Mouse (Mus musculus) heart, embryonic 16.5 days (tissue): Measurements from ENCODE around the gene Gucd1. TPM values are rescaled to one million over a fixed set of nuclear protein-coding genes. Genes with fewer than 3 reads are reported as not detected.
"Not testable (repeated sequence)": the region's sequence is repeated elsewhere in the genome, so short reads cannot be mapped to it uniquely, and the experiment has no call there.

ENCODE experiments used
- ATAC-seq: fragments of 200-750 bp; cut with Nextera tagmentation; replicated peaks from 2 replicates; pipeline ENCODE4 v1.8.0; 2017; ENCODE audit warnings: moderate number of reproducible peaks; ENCODE audit not compliant: insufficient read depth, low FRiP score; ENCODE audit errors: extremely low read depth
- H3K27ac ChIP-seq: fragments of 300-500 bp; sonication (generic); 2 replicates; pipeline ENCODE4 v1.5.1; 2014; ENCODE audit warnings: mild to moderate bottlenecking, low read length, control low read depth, moderate library complexity
- H3K27me3 ChIP-seq: fragments of 300-500 bp; sonication (generic); 2 replicates; pipeline ENCODE4 v1.6.1; 2014; ENCODE audit warnings: low read length, mixed read lengths; ENCODE audit not compliant: control insufficient read depth, insufficient read depth
- H3K36me3 ChIP-seq: fragments of 300-500 bp; sonication (generic); 2 replicates; pipeline ENCODE4 v1.6.1; 2014; ENCODE audit not compliant: control insufficient read depth, insufficient read depth
- H3K4me1 ChIP-seq: fragments of 300-500 bp; sonication (generic); 2 replicates; pipeline ENCODE4 v1.6.1; 2014; ENCODE audit warnings: low read length, mixed read lengths; ENCODE audit not compliant: control insufficient read depth, insufficient read depth
- H3K4me2 ChIP-seq: fragments of 300-500 bp; sonication (generic); 2 replicates; pipeline ENCODE4 v1.6.1; 2014; ENCODE audit warnings: low read depth, mild to moderate bottlenecking, control low read depth, low read length
- H3K4me3 ChIP-seq: fragments of 300-500 bp; sonication (generic); 2 replicates; pipeline ENCODE4 v1.5.1; 2014; ENCODE audit warnings: mild to moderate bottlenecking, control low read depth, low read length
- H3K9ac ChIP-seq: fragments of 300-500 bp; sonication (generic); 2 replicates; pipeline ENCODE4 v1.6.1; 2014; ENCODE audit warnings: low read length, control low read depth
- H3K9me3 ChIP-seq: fragments of 300-500 bp; sonication (generic); replicated peaks from 2 replicates; pipeline ENCODE4 v1.6.1; 2016; ENCODE audit warnings: low read length; ENCODE audit not compliant: control insufficient read depth
- WGBS: fragments of 180-500 bp; shearing (Covaris S2); extraction: QIAGEN DNeasy Blood & Tissue Kit; methylation state at CpG from one replicate; pipeline ENCODE4 v1.1.7; 2014; 5-methylcytosine and 5-hydroxymethylcytosine counted together
- polyA plus RNA-seq: library from polyadenylated mRNA; unstranded; fragments of >200 nt; fragmentation: Nextera tagmentation; extraction: Ambion mirVana; gene quantifications from 2 replicates; pipeline ENCODE4 v1.2.1, GENCODE M21; 2015

Gucd1 gene
- polyA plus RNA-seq, 1 experiment from 2014 or later = 26.9 TPM

DNA sequence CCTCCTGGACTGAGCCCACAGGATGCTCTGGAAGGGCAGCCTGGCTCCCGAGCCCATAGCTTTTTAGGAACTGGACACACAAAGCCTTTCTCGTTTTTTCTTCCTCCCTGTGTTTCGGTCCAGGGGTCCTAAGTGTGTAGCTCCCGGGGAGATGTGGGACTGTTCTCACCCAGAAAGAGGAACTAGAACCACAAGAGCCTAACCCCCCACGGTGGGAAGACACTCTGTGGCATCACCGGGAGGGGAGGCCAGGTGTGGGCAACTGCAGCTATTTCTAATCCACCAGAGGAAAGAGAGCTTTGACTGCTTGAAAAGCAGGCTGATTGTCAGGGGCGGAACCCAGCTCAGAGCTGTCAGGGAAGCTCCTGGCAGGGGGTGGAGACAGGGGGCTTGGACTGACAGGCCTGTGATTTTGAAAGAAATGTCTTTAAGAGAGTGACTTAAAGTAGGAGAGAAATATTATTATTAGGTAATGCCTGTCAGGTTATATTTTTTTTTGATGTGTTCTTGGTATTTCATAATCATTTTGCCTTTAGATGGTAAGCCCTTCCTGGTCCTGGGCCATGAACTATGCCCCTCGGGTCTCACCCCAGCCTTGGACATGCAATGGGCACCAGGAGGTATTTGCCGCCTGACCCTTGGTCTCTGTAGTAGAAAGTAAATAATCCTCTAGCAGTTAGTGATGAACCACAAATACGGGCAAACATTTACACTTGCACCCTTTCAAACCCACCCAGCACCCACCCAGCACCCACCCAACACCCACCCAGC, 106.2 kb downstream of the Gucd1 start:
- H3K36me3 ChIP-seq, H3K9me3 ChIP-seq, H3K9ac ChIP-seq, H3K4me2 ChIP-seq, H3K4me3 ChIP-seq, H3K27ac ChIP-seq, H3K27me3 ChIP-seq, ATAC-seq: not testable (repeated sequence)
- H3K4me1 ChIP-seq = peaks cover 18% of the 10 kb centered on the region
- WGBS = 46% methylated on average over 9 of the region's 10 CpGs

DNA sequence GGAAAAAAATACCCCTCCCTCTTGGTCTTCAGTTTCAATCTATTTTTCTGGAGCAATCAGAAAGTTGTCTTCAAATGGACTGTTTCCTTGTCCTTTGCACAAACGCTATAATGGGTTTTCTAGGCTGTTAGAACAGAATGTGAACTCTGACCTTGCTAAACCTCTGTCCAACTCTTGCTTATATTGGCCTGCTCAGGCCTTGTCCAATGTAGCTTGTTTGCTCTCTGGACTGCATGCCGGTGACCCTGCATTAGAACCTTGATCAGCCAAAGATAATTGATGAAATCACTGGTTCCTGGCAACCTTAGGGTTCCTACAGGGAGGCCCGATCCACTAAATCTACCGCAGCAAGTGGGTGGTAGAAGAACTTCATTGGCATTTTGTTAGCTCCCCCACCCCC, 110.0 kb downstream of the Gucd1 start:
- Histone ChIP-seq H3K4me1 (peaks cover 20% of the 10 kb centered on the region), H3K27me3 (no peaks in the 10 kb centered on the region)
- 89% methylated on average over 4 of the region's 4 CpGs for WGBS

GRCm38 (mm10) chr10:75406755-75407154, 111.0 kb downstream of the Gucd1 start:
- Histone ChIP-seq H3K4me2 (peak overlapping the region; percentile 47), H3K4me3 (0 out of 2 replicates have a peak overlapping the region, but pooled peaks have one; percentile 9), H3K4me1 (peaks cover 14% of the 10 kb centered on the region), H3K27ac (no peak overlapping the region), H3K9ac (no peak overlapping the region), H3K36me3 (no peaks in the 10 kb centered on the region), H3K9me3 (no peaks in the 10 kb centered on the region), H3K27me3 (no peaks in the 10 kb centered on the region)
- WGBS = 35% methylated on average over 13 of the region's 13 CpGs
- peak; percentile 79 for ATAC-seq

More for the DNA sequence above, 110.0 kb downstream of the Gucd1 start:
- H3K4me3 ChIP-seq = no peak overlapping the region
- no peaks in the 10 kb centered on the region for H3K9me3 ChIP-seq
- ATAC-seq = no peak
- H3K9ac ChIP-seq = no peak overlapping the region
- H3K4me2 ChIP-seq = no peak overlapping the region
- no peaks in the 10 kb centered on the region for H3K36me3 ChIP-seq
- H3K27ac ChIP-seq = no peak overlapping the region

GRCm38 (mm10) chr10:75405916-75406315, 111.9 kb downstream of the Gucd1 start:
- Histone ChIP-seq H3K36me3 (no peaks in the 10 kb centered on the region), H3K4me1 (peaks cover 11% of the 10 kb centered on the region), H3K4me3 (no peak overlapping the region), H3K27me3 (no peaks in the 10 kb centered on the region), H3K27ac (no peak overlapping the region), H3K9me3 (no peaks in the 10 kb centered on the region), H3K9ac (no peak overlapping the region), H3K4me2 (no peak overlapping the region)
- ATAC-seq = no peak
- 59% methylated on average over 8 of the region's 8 CpGs for WGBS

GRCm38 (mm10) chr10:75400958-75401357, 116.8 kb downstream of the Gucd1 start, which contains the start of gene Upb1:
Upb1 (plus strand) TSS chr10:75401115.
- no peak within 1 kb of the TSS for H3K4me3 ChIP-seq
- H3K9me3 ChIP-seq = no peaks in the 10 kb centered on the region
- no peak within 1 kb of the TSS for H3K9ac ChIP-seq
- 73% methylated on average over 4 of the region's 4 CpGs for WGBS
- no peaks in the 10 kb centered on the region for H3K36me3 ChIP-seq
- H3K27ac ChIP-seq = no peak within 1 kb of the TSS
- no peak for ATAC-seq
- peaks cover under 1% of the 10 kb centered on the region; the same call in 1 of the 2 replicates for H3K4me1 ChIP-seq
- H3K27me3 ChIP-seq = no peaks in the 10 kb centered on the region
- H3K4me2 ChIP-seq = no peak within 1 kb of the TSS

DNA sequence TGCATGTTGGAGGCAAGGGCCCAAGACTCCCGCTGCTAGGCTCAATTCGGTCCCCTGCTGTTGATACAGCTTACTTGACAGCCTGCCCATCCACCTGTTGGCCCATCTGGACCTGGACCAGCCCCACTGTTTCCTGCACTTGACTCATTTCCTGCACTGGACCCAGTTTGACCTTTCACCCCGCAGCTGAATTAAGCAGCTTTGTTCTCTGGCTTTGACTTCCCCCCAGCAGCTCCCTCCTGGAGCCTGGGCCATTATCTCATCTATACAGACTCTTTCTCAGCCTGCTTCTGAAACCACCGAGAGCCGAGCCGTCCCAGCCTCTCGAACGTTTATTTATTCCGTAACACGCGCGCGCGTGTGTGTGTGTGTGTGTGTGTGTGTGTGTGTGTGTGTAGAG, 120.8 kb downstream of the Gucd1 start:
- no peaks in the 10 kb centered on the region for H3K9me3 ChIP-seq
- no peak overlapping the region for H3K27ac ChIP-seq
- WGBS = 38% methylated on average over 14 of the region's 14 CpGs
- no peaks in the 10 kb centered on the region for H3K27me3 ChIP-seq
- ATAC-seq = 0 out of 2 replicates have a peak, but pooled peaks have one; percentile 37
- no peaks in the 10 kb centered on the region for H3K4me1 ChIP-seq
- peak overlapping the region; percentile 2; the same call in 1 of the 2 replicates for H3K4me2 ChIP-seq
- H3K4me3 ChIP-seq = no peak overlapping the region
- H3K36me3 ChIP-seq = no peaks in the 10 kb centered on the region
- H3K9ac ChIP-seq = no peak overlapping the region

DNA sequence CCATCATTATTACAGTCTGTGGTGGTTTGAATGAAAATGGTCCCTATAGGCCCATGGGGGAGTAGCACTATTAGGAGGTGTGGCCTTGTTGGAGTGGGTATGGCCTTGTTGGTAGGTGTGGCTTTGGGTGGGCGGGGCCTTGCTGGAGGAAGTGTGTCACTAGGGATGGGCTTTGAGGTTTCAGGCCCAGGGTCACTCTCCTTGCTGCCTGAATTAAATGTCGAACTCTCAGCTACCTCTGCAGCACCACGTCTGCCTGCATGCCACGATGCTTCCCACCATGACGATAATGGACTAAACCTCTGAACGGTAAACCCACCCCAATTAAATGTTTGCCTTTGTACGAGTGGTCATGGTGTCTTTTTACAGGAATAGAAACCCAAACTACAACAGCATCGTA, 123.0 kb downstream of the Gucd1 start:
- 85% methylated on average over 8 of the region's 8 CpGs for WGBS
- H3K4me1 ChIP-seq = no peaks in the 10 kb centered on the region
- no peak overlapping the region for H3K27ac ChIP-seq
- H3K9me3 ChIP-seq = no peaks in the 10 kb centered on the region
- no peak overlapping the region for H3K9ac ChIP-seq
- H3K27me3 ChIP-seq = no peaks in the 10 kb centered on the region
- H3K36me3 ChIP-seq = no peaks in the 10 kb centered on the region
- H3K4me2 ChIP-seq = no peak overlapping the region
- H3K4me3 ChIP-seq = no peak overlapping the region
- ATAC-seq = no peak

- 75% methylated on average over 4 of the region's 4 CpGs for WGBS
- no peaks in the 10 kb centered on the region for H3K27me3 ChIP-seq
- H3K27ac ChIP-seq = no peak overlapping the region
- no peak overlapping the region for H3K4me3 ChIP-seq
- H3K4me2 ChIP-seq = no peak overlapping the region
- no peak for ATAC-seq
- H3K9ac ChIP-seq = no peak overlapping the region
- H3K4me1 ChIP-seq = no peaks in the 10 kb centered on the region
- H3K36me3 ChIP-seq = no peaks in the 10 kb centered on the region
- no peaks in the 10 kb centered on the region for H3K9me3 ChIP-seq
These were observed 126.9 kb downstream of the Gucd1 start for GRCm38 (mm10) chr10:75390832-75391231.

DNA sequence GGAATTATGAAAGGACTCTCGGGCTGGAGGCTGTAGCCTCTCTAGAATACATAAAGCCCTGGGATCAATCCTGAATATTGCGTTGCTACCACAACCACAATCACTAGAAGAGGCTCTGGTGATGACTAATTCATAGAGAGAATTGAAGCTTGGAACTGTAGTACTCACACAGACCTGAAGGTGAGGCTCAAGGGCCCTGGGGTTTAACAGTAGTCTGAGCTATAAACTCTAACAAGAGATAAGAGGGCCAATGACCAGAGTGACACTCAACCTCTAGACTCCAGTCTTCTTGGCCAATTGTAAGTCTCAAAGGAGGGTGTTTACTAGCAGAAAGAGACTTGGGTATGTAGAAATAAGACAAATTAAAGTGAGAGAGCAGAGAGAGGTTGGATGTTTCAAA, 127.6 kb downstream of the Gucd1 start:
- ATAC-seq = no peak
- no peaks in the 10 kb centered on the region for H3K4me1 ChIP-seq
- WGBS = 71% methylated on average over 2 of the region's 2 CpGs
- H3K4me2 ChIP-seq = no peak overlapping the region
- H3K4me3 ChIP-seq = no peak overlapping the region
- H3K9ac ChIP-seq = no peak overlapping the region
- H3K27ac ChIP-seq = no peak overlapping the region
- no peaks in the 10 kb centered on the region for H3K9me3 ChIP-seq
- H3K36me3 ChIP-seq = no peaks in the 10 kb centered on the region
- no peaks in the 10 kb centered on the region for H3K27me3 ChIP-seq
